Mouse (Mus musculus): ENCODE data around the gene Rsph6a.

Gene Rsph6a

DNA sequence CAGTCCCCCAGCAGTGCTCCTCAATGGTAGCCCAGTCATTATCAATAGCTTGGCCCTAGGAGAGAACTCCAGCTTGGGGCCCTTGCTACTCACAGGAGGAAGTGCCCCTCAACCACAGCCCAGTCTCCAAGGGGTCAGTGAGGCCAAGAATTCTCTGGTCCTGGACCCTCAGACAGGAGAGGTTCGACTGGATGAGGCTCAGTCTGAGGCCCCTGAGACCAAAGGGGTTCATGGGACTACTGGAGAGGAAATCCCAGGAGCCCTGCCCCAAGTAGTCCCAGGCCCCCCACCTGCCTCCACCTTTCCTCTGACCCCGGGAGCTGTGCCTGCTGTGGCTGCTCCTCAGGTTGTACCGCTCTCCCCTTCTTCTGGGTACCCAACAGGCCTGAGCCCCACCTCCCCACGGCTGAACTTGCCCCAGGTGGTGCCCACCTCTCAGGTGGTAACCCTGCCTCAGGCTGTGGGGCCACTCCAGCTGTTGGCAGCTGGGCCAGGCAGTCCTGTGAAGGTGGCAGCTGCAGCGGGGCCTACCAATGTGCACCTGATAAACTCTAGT lies 42.0 kb downstream of the Rsph6a start:
- no peak for ATAC-seq (ENCODE audit: insufficient number of reproducible peaks, low FRiP score, low TSS enrichment)

DNA sequence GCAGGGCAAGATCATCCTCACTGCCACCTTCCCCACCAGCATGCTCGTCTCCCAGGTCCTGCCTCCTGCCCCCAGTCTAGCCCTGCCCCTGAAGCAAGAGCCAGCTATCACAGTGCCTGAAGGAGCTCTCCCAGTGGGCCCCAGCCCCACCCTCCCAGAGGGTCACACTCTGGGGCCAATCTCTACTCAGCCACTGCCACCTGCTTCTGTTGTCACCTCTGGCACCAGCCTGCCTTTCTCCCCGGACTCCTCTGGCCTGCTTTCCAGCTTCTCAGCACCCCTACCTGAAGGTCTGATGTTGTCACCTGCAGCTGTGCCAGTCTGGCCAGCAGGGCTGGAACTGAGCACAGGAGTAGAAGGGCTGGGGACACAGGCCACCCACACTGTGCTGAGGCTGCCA lies 42.7 kb downstream of the Rsph6a start:
- no peak for ATAC-seq (ENCODE audit: insufficient number of reproducible peaks, low FRiP score, low TSS enrichment)

DNA sequence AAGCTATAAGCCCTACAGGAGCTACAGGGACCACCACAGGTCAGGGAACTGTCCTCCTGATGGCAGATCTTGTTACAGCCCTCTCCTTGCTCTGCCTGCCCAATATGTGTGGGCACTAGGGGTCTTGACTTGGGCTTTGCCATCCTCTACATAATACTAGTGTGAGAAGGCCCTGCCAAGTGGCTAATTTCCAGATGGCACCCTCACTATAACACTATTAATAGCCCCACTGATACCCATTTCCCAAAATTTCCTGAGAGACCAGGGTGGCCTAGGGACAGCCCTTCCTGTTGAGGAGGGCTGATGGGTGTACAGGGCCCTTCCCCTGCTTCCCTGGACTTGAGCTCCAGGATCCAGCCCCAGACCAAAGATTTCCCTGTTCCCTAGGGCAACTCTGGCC lies 43.4 kb downstream of the Rsph6a start:
- no peak for ATAC-seq (ENCODE audit: insufficient number of reproducible peaks, low FRiP score, low TSS enrichment)

DNA sequence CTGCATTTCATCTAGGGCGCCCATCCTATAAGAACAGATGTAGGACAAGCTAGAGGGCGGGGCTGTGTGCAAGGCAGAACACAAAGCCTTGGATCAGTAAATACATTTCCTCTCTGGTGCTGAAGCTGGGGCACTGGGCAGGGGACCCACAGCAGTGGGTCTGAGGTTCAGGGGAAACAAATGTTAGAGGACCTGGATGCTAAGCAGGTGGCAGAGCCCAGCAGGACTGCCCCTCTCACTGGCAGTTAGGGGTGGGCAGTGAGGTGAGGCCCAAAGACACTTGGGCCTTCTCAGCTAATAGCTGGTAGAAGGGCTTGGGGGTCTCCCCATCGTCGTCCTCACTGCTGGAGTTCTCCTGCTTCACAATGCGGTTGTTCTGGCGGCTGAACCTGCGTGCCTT lies 44.3 kb downstream of the Rsph6a start:
- ATAC-seq (ENCODE audit: insufficient number of reproducible peaks, low FRiP score, low TSS enrichment), result no peak

DNA sequence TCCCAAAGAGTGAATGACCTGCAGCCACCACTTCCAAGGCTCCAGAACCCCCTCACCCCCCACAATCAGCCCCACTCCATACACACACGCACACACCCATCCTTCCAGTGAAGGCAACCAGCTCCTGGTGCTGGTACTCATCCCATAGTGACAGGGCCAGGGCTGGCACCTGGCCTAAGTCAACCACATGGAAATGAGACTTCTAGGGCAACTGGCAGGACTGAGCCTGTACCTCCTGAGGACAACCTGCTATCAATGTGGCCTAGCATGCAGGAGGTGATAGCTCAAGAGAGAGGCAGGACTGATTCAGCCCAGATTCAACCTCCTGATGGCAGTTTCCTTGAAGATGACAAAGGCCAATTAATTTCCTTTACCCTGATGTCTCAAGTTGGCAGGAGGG lies 45.8 kb downstream of the Rsph6a start:
- no peak for ATAC-seq (ENCODE audit: insufficient number of reproducible peaks, low FRiP score, low TSS enrichment)

DNA sequence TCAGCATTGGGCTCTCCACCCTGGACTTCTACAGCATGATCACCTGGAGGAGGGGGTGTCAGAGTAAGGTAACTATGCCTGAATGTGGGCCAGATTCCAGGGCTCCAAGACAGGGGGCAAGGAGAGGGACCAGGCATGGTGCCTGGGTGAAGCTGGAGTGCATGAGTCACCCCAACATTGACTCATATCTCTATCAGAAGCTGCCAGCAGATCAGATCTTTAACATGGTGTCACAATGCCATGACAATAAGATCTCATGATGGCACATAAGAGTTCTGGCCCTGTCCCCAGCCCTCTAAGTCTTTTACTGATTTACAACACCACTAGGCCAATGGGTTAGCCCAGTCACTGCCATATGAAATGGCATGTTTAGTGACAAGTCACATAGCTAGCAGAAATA lies 49.3 kb downstream of the Rsph6a start:
- no peak for ATAC-seq (ENCODE audit: insufficient number of reproducible peaks, low FRiP score, low TSS enrichment)

DNA sequence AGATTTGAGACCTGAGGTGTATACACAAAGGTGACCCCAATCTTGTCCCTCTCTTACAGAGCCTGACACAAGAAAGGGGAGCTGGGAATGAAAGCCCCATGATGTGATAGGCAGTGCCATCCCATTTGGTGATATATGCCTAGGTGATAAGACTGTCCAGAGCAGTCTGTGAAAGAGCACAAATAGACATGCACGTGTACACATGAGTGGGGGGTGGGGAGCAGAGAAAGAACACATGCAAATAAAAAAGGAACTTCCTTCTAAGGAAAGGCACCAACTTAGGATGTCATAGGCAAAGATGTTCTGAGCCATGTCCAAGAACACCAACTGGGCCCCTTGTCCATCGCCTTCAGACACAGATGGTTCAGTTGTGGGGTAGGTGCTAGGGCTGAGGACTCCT lies 50.0 kb downstream of the Rsph6a start:
- no peak for ATAC-seq (ENCODE audit: insufficient number of reproducible peaks, low FRiP score, low TSS enrichment)

DNA sequence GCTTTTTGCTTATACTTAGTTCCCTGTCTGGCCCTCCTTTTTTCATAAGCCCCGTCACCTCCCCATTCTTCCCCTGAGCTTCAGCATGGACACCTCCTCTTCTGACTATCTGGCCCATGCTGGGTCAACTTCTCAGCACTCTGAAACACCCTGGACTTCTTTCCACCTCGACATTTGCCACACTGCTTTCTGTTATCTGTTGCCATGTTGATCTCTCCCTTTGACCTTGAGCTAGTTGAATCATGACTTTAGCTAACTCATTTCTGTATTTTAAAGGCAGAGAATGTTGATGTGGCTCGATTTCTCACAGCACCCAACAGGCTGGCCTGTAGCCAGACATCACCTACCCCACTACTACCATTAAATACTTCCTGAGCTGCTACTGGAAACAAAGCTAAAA lies 52.9 kb downstream of the Rsph6a start:
- no peak for ATAC-seq (ENCODE audit: insufficient number of reproducible peaks, low FRiP score, low TSS enrichment)

DNA sequence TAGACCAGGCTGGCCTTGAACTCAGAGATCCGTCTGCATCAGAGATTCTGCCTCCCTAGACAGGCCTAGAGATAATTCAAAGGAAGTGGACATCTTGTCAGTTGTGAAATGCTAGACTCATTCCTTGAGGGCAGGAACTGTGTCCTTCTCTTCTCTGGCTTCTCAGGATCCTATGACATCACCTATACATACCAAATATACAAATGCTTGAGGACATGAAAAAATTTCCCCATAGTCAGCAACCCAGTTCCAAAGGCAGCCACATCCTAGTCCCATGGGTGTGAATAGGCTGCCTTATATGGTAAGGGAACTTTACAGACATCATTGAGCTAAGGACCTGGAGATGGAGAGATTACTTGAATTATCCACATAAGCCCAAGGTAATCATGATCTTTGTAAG lies 55.1 kb downstream of the Rsph6a start:
- ATAC-seq (ENCODE audit: insufficient number of reproducible peaks, low FRiP score, low TSS enrichment), result no peak

DNA sequence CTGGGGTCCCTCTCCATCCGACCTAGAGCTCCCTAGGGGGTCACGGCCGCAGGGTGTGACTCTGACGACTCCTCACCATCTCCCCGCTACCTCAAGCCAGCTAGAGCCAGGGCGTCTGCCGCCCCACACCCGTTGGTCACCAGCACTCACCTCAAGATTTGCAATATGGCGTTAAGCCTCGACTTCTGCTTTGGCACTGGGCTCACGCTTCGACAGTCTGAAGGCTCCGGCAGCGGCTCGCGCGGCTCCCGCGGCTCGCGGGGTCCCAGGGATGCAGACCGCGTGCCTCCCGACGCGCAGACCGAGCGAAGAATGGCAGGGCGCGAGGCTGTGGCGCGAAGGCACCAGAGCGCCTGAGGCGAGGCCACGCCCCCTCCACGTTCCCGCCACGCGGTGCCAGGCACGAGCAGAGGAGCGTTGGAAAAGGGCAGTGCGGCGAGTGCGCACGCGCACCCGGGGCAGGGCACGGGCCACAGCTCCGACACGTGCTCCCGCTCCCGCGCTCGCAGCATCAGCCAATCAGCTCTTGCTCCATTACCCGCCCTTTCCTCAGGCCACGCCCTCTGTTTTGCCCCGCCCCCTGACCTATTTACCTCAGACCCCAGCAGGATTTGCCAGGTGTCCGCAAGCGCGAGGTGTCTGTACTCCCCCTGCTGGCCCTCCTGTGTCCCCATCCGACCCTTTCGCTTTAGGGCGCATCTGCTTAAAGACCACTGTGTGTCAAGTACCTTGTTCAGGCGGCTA lies 63.7 kb downstream of the Rsph6a start, which contains the start of gene Gm4969:
Gm4969 (minus strand) TSS at position 341 of the 744 bp plus-strand sequence.
- ATAC-seq (ENCODE audit: insufficient number of reproducible peaks, low FRiP score, low TSS enrichment), result peak; percentile 40; the same call in 1 of the 2 replicates

DNA sequence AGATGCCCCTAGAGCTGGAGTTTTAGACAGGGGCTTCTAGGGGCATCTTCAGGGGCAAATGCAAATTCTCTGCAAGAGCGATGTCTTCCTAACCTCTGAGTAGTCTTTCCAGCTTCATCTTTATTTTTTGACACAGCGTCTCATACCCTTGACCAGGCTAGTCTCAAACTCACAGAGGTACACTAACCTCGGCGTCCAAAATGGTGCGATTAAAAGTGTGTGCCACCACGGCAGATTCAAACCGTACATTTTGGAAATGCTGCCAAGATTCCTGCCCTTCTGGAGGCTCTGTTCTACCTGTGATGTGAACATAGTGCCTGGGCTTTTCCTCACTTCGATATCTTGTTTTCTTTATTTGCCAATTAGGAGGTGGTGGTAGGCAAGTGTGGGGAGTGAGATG lies 64.6 kb downstream of the Rsph6a start:
- ATAC-seq (ENCODE audit: insufficient number of reproducible peaks, low FRiP score, low TSS enrichment), result no peak

DNA sequence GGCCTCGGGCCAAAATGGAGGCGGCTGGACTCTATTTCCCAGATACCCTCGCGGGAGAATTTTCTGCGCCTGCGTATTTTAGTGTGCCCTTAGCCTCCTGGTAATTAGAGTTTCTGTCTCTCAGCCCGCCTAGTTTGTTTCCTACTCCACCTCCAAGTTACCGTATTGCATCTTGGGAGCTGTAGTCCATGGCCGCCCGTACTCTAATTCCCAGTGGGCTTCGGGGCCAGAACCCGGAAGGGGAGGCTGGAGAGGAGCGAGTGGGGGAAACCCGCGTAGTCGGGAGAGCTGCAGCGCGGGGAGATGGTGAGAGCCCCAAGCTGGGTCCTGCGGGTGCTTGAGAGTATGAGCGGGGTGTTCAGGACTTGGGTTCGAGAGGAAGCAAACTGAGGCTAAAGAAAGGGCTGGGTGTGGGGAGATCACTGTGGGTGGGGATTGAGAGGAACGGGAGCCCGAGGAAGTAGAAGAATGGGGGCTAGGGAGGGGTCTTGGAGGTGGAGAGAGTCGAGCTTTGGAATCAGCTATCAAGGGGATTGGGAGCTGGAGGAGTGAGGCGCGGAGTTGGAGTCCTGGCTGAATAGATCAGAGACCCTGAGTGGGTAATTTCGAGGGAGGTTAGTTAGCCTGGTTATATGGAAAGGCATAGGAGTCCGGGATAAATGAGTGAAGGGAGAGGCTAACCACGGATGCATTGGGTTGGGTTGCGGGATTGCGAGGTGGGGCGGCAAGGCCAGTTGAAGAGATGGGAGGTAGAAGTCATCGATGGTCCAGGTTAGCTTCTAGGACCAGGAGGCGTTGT lies 65.3 kb downstream of the Rsph6a start, which contains the start of gene Fbxo46:
Fbxo46 (plus strand) TSS at position 229 of the 799 bp plus-strand sequence.
- ATAC-seq (ENCODE audit: insufficient number of reproducible peaks, low FRiP score, low TSS enrichment), result peak; percentile 98

DNA sequence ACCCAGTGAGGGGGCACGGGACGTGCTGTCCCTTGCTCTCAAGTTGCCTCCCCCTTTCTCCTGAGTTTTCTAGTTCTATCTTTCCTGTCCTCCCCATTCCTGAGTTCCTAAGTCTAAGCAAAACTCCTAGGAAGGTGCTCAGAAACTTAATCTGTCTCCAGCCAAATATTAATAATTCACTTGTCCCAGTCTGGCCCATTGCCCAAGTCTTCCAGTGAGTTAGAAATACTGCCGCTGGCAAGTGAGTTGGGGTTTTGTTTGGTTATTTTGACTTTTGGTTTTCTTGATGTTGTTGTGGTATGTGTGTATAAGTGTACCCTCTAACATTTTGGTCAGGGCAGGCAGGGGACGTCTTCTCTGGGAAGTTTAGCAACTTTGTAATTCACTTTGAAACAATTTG lies 67.2 kb downstream of the Rsph6a start:
- ATAC-seq (ENCODE audit: insufficient number of reproducible peaks, low FRiP score, low TSS enrichment), result no peak
